Mouse (Mus musculus): ENCODE measurements around the gene Prnd.
A peak's percentile ranks its signal among the peaks of the same experiment; 100 is the strongest.

The Prnd gene

DNA sequence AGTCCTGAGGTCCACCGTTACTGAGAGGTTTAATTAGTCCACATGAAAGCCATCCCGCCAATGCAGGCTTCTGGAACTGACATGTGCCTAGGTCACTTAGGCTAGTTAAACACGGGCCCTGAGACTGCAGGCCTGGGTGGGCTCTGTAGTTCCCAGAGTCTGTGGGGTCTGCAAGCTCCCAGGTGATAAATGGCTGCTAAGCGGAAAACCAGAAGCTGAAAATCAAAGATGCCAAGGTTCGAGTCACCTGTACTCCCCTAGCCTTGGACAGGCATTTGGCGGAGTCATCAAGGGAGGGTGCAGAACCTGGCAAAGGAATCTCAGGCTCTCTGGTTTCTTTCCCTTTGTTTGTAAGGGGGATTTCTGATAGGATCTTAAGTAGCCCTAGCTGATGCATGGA lies 9.2 kb upstream of the Prnd start:
- no peak for DNase-seq

GRCm38 (mm10) chr2:131944370-131944769 lies 6.3 kb upstream of the Prnd start:
- DNase-seq: no peak

DNA sequence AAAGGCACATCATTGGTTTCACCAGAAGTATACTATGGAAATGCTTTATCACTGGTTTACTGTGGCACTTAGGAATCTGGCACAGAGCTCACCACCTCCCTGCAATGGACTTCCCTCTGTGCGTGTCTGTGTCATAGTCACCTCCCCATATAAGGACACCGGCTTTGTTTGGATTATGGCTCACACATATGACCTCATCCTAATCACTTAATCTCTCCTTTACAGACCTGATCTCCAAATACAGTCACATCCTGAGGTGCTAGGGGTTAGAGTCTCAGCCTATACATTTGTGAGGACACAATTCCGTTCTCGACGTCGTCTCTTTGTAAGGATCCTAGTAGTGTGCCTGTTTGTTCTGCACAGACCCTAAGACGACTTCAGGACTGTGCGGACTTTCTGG lies 5.4 kb upstream of the Prnd start:
- no peak for DNase-seq

DNA sequence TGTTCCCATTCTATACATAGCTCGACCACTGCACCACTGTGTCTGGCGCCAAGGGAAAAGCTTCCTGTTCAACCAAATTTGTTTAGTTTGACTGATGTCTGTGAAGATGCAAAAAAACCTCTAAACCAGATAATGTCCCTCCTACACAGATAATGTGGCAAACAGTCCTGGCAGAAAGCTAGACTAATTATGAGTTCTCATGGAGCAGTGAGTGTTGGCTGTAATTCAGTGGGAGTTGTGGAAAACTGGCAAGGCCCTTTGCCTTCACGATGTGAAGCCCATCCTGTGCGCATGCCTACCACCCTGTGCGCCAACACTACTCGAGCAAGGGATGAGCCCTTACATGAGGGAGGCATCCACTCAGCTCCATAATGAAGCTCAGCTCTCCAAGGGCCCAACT lies 4.9 kb upstream of the Prnd start:
- no peak for DNase-seq

DNA sequence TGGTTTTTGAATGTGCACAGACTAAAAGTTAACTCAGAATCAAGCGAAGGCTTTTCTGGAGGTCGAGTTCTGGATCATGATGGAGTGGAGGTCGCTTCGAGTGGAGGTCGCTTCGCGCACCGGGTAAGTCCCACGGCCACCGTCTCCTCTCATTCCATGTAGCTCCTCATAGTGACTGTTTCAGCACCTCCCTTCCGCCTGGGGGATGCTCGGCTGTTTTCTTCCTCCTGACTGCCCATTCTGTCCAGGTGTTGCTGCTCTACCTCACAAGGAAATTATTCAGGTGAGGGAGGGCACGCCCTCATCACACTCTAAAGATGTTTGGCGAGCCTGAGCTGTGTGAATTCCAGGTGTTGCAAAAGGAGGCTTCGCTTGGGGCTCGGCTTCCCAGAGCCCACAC lies 4.3 kb upstream of the Prnd start:
- DNase-seq: no peak

GRCm38 (mm10) chr2:131948156-131948555 lies 2.5 kb upstream of the Prnd start:
- DNase-seq: no peak

DNA sequence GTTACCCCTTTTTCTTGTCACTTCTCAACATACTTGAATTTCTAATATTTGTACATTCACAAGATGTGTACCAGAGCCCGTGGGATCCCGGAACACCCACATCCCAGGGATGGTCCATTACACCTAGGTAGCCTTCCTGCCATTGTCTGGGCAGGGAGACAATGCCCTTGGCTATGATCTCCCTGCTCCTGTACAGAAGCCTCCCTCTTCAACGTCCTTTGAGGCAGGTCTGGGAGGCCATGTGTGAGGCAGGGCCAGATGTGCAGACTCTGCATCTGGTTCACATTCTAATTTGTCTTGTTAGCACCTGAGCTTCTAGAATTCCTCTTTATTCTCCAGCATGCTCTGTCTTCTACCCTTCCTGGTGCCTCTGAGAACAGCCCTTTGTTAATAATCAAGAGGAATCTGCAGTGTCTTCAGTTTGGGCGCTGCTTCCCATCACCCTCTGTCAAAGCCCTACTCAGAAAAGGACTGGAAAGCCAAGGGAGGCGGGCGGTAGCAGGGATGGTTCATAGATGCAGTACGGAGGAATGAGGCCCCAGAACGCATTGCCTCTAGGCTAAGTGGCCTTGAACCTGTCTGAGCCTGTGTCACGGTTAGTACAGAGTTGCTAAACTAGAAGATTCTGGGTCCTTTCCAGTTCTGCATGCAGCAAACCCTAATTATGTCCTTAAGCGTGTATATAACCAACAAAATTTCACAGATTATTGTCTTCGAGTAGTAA lies 1.6 kb upstream of the Prnd start:
- DNase-seq: no peak

GRCm38 (mm10) chr2:131949767-131950597 lies 679 bp upstream of the Prnd start:
- DNase-seq: peak; percentile 49

DNA sequence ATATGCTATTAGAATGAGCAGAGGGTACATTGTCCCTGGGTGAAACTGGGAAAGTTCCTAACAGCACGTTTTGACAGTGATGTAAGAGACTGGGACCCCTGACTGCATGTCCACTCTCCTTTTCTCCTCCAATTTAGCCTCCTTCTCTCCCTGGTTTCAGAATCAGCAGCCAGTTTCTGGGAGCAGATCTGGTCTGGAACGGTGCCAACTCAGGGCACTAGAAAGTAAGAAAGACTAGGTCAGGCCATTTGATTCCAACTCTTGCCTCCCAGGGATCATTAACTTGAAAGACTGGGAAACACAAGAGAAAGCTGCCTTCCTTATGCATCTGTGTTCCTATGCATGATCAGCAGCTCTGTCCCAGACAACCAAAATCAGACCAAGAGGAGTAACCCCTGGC lies 1.8 kb downstream of the Prnd start:
- DNase-seq: no peak

- DNase-seq: no peak
Observed at GRCm38 (mm10) chr2:131952961-131953538, 2.4 kb downstream of the Prnd start.

DNA sequence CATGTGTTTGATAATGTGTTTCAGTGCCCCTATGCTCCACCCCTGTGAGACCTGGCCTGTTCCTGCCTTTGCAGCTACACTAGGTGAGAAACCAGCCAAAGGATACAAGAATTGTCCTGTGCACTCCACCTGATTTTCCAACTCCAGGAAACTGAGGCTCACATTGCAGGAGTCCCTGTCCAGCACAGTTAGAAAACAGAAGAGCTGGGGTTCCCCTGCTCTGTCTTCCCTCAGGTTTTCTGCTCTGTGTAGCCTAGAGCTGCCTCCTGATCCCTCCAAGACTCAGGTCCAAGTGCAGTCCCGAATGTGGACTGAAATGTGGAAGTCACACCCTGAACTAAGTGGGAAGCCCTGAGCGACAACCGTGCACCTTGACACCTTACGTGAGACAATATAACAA lies 3.0 kb downstream of the Prnd start:
- DNase-seq: no peak

- no peak for DNase-seq
Observed at GRCm38 (mm10) chr2:131954835-131955234, 4.2 kb downstream of the Prnd start.

- DNase-seq: no peak
Observed at GRCm38 (mm10) chr2:131955264-131955663, 4.6 kb downstream of the Prnd start.

- no peak for DNase-seq
Observed at GRCm38 (mm10) chr2:131956336-131957256, 5.9 kb downstream of the Prnd start.

DNA sequence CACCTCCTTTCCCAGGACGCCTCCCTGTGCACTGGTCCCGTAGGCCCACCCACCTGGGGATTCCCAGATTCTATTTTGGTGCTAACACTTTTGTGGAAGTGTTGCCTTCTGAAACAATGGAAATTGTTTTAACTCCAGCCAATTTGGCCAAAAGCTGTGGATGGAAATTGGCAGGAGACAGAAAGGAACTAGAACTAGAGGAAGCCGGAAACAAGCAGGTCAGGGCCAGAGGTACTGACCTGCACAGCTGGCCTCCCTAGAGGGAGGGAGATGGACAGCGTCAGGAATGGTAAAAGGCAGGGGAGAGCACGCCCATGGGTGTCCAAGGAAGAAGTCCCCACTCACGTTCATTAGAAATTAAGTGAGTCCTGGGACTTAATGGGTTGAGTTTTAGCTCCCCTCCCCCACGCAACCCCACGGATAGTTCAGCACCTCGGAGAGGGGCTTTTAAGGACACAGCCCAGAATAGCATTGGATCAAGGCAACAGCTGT lies 7.1 kb downstream of the Prnd start:
- no peak for DNase-seq

- no peak for DNase-seq
Observed at GRCm38 (mm10) chr2:131961671-131962070, 11.0 kb downstream of the Prnd start.

DNA sequence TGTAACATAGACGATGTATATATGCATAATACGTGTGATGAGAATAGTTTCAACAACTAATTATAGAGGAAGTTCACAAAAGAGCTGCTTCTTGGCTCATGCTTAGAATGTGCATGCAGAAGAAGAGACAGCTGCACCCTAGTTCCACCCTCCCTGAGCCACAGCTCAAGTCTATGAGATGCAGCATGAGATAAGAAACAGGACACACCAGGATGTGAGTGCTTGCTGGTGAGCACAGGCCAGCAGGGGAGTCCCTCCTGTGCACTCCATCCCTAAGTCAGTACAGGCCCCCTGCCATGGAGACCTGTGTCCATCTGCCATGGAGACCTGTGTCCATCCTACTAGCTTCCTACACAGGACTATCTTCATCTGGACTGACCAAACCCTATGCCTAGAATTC lies 19.9 kb downstream of the Prnd start:
- DNase-seq: no peak

DNA sequence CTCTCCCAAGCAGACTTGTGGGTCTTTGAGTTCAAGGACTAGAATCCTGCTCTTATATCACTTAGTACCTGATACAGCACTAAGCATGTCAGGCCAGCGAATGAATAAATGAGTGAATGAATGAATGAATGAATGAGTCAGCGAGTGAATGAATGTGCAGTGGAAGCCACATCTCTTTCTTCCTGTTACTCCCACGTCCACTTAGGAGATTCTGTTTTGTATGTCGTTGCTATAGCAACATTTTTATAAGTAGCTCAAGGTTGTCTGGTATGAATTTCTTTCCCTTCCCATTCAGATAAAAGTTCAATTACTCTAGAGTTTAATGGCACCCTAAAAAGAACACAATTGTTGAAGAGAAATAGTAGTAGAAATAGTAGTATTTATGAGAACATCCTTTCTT lies 20.4 kb downstream of the Prnd start:
- DNase-seq: no peak

DNA sequence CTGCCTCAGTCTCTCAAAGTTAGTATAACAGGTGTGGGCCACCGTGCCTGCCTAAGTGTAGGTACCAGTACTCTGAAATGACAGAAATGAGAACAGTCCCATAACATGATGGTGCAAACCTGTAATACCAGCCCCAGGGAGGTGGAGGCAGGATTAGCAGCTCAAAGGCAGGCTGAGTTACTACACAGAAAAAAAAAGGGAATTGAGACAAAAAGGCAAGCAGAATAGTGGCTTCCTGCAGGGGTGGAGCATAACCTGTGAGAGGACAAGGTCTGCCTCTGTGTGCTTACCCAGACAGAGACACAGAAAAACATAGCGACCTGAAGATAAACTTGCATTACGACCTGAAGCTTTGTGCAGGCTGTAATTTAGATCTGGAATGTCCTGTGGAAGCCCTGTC lies 26.0 kb downstream of the Prnd start:
- DNase-seq: no peak

DNA sequence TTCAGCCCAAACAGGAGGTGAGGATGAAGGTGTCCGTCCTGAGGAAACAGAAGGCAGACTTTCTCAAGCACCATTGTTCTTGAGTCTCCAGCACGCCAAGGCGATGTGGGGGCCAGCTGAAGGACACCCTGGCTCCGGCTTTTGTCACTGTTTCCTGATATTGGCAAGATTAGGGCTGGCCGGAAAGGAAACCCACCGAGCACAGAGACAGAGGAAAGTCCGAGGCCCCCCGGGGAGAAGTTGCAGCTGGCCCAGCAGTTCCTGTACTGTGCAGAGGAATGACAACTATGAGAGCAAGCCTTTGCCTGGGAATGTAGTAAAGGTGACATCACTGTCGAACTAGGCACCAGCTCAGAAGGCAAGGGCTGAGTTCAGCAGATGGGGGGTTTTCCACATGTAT lies 30.2 kb downstream of the Prnd start:
- no peak for DNase-seq

DNA sequence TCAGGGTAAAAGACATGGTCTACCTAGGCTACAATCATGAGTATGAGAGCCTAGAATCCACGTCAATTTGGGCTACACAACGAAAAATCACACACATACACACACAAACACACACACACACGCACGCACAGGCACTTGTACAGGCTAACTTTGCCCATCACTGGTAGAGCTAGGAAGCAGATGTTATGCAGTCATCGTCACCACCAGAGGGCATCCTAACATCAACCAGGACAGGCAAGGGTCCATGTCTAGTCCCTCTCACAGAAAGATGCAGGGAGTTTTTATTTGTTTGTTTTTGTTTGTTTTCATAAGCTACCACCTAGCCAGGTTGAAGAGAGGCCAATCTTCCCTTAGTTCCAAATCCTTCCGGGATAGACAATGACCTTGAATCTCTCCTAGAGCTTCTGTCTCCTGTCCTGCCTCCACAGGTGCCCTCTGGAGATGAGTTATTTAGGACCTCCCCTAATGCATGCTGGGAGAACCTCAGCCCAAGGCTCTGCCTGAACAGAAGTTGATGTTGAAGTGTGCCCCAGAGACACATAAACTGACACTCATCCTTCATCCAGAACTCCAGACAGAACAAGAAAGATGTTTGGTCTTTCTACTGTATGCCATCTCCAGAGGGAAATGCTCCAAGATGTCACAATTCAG lies 32.0 kb downstream of the Prnd start:
- peak; percentile 65 for DNase-seq

DNA sequence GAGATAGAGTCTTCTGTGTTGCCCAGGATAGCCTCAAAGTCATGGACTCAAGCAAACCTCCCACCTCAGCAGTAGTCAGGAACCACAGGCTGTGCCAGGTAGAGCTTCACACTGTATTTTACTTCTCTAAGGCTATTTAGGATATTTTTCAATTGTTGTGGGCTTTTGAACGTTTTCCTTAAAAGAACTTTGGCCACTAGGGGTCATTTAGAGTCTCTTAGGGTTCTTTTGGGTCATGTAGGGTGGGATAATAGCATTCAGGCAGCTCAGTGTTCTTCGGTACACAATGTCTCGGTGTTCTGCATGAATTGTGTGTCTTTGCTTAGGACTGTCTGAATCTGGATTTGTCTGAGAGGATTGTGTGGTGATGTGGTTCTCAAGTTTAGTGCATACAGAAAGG lies 37.3 kb downstream of the Prnd start:
- no peak for DNase-seq

All from right cerebral cortex, adult 18-20 months (tissue).